Mouse (Mus musculus): ENCODE results near the gene Smtn.

The Smtn gene

DNA sequence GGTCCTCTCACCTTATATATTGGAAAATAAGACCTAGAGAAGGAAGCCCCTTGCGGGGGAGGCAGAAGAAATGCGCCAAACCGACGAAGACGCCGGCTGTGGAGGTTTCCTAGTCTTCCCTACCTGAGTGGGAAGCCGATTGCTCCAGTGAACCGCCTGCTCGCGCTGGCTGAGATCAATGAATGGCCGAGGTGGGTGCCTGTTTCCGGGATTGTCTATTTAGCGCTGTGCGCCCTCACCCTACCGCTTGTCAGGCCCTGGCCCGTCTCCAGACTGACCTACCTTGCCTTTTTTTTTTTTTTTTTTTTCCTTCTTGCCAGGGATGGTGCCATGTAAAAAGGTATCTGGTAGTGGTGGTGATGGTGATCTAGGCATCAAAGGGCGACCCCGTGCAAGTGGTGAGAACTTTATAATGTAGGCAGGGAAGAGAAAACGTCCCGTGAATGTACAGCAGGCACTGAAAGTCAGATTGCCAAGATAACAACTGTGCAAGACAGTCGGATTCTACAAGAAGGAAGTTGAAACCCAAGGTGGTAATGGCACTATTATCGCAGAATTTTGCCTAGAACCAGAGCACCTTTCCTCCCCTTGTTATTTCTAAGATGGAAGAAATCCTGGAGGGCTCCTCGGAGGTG, at the start of gene Smtn:
Smtn (minus strand) TSS at position 162 of the 635 bp plus-strand sequence.
- no peak for DNase-seq (ENCODE audit: low read depth)

DNA sequence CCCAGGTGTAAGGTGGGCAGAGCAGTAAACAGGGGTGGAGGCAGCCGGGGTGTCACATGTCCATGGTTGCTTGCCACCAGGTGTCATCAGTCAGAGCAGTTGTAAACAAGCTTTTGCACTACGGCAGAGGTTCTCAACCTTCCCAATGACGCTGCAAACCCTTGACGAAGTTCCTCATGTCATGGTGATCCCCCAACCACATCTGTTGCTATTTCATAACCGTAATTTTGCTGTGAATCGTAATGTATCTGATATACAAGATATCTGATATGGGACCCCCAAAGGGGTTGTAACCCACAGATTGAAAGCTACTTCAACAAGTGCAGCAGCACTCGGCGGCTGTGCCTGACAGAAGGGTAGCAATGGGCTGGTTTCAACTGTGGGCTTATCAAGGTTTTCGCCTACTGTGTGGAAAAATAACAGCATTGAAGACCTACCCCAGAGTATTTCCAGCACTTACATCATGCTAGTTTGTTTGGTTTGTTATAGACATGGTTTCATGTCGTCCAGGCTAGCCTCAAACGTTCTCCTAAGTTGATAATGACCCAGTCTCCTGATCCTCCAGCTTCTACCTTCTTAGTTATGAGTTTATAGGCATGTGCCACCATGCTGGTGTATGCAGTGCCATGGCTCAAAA, 47.7 kb upstream of the Smtn start:
- DNase-seq (ENCODE audit: low read depth): no peak

DNA sequence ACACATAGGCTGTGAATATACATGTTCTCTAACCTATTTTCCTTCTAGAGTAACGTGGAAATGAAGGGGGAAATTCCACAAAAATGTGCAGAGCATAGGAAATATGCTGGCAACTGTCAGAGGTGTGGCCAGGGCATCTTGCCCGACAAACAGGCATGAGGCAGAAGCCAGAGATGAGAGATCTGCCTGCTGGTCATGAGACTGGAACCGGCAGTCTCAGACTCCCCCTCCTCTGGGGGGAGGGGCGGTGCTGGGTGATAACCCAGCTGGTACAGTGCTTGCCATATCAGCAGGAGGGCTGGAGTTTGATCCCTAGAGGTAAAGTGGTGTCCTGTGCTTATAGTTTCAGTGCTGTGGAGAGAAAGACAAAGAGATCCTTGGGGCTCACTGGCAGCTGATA, 46.9 kb upstream of the Smtn start:
- no peak for DNase-seq (ENCODE audit: low read depth)

DNA sequence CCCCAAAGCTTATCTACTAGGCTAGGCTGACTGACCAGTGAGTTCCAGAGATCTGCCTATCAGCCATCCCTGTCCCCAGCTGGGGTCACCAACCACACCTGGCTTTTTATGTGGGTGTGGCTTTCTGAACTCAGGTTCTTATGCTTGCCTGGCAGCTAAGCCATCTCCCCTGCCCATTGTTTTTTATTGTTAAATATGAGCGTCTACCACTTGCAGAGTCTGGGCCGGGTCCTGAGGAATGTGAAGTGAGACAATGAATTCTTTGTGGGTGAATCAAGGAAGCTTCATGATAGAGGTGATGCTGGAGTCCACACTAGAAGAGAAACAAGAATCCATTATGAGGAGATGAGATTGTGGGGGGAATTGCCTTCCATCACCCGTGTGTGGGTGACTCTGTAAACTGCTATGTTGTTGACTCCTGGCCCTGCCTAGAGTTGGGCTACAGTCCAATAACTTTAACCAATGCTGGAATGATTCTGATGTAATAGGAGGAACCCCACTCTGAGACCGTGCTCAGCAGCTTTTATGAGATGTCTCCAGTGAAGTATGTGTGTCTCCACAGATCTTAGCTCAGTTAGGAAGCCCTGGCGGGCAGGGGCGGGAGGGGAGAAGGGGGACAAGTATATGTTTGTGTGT, 45.7 kb upstream of the Smtn start:
- no peak for DNase-seq (ENCODE audit: low read depth)

- DNase-seq (ENCODE audit: low read depth): no peak
These were observed 42.7 kb upstream of the Smtn start for GRCm38 (mm10) chr11:3583127-3583526.

- DNase-seq (ENCODE audit: low read depth): no peak
These were observed 41.5 kb upstream of the Smtn start for GRCm38 (mm10) chr11:3581908-3582307.

DNA sequence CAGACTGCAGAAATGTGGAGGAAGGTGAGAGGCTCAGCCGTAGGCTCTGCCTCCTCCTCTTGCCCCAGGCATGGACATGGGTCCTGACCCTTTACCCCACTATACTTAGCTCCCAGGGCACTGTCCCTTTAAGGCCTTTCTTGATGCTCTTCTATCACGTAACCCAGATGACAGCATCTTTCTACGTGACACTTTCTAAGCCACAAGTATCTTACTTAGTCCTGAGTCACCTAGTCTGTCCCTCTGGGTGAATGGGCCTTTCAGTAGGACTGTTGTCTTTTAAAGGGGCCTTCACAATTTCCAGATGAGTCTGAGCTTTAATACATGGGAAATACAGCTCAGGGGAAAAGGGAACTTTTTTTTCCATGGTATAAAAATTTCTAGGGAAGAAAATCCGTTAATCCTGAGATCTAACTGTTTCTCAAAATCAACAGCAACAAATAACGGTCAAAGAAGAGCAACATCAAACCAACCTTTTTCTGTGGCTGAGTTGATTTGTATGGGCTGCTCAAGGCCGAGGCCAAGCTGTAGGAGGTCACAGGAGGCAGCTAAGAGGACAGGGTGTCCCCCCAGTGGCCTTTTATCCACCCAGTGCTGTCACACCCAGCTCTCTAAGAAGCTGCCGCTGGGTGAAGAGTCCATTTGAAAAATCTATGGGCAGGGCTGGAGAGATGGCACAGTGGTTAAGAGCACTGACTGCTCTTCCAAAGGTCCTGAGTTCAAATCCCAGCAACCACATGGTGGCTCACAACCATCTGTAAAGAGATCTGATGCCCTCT, 40.1 kb upstream of the Smtn start:
- no peak for DNase-seq (ENCODE audit: low read depth)

DNA sequence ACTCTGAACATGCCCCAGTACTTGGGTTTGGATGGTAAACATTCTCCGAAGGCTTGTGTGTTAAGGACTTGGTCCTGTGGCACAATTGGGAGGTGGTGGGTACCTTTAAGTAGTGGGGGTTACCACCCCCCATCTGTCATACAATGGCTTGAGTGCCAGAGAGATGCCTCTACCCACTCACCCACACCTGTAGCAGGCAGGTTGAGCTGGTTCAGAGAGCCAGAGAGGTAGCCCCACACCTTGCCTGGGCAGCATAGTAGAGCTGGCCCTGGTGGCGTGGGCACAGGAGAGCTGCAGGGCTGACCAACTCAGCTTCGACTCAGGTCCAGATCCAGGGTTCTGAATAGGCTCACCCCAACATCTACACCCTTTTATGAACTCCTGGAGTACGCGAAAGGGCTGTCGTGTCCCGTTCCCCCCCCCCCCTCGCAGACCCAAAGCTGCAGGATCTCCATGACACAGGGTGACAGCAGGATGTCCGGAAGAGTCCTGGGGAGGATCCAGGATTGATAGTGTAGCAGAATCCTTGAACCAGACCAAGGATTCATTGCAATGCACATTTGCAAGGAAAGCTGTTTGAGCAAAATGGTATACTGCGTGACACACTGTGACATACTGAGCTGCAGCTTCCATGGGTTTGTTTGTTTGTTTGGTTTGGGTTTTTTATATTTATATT, 37.8 kb upstream of the Smtn start:
- no peak for DNase-seq (ENCODE audit: low read depth)

GRCm38 (mm10) chr11:3575238-3575637, 34.8 kb upstream of the Smtn start:
- DNase-seq (ENCODE audit: low read depth): no peak

- DNase-seq (ENCODE audit: low read depth): no peak
These were observed 32.7 kb upstream of the Smtn start for GRCm38 (mm10) chr11:3573092-3573491.

DNA sequence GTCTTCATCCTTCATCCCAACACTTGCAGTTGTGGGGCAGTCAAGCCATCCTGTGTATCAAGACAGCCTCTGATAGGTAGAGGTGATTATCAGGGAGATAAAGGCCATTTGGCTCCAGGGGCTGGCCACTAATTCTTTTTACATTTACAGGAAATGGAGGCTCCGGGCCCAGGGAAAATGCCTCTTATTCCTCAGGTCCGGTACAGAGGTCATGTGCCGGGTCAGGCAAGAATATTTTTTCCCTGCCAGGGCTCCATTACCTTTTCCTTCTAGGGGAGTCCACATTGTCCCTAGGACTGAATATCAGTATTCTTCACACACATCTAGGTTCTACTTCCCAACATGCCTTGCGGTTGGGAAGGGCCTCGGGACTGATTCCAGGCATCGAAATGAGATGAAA, 31.8 kb upstream of the Smtn start:
- DNase-seq (ENCODE audit: low read depth): no peak

- DNase-seq (ENCODE audit: low read depth): no peak
These were observed 29.9 kb upstream of the Smtn start for GRCm38 (mm10) chr11:3570321-3570720.

- no peak for DNase-seq (ENCODE audit: low read depth)
These were observed 27.5 kb upstream of the Smtn start for GRCm38 (mm10) chr11:3567896-3568295.

GRCm38 (mm10) chr11:3566018-3566417, 25.6 kb upstream of the Smtn start:
- DNase-seq (ENCODE audit: low read depth): no peak

- DNase-seq (ENCODE audit: low read depth): no peak
These were observed 24.0 kb upstream of the Smtn start for GRCm38 (mm10) chr11:3564451-3564850.

DNA sequence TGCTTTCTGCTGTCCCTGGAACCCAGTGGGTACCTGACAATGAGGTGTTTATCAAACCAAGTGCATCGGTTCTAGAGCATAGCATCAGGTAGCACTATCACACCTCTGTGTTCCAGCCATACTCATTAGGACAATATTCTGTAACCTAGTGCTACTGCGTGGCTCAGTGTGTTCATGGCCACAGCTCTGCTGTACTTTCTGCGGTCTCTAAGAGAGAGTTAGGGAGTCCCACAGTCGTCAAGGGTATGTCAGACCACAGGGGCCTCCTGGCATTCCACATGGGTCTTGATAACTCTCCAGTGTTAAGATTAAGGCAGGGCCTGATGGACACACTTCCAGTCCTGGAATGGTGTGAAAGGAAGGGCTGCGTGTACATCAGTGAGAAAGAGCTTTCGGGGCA, 23.4 kb upstream of the Smtn start:
- DNase-seq (ENCODE audit: low read depth): no peak

- DNase-seq (ENCODE audit: low read depth): no peak
These were observed 19.8 kb upstream of the Smtn start for GRCm38 (mm10) chr11:3560202-3560601.

- no peak for DNase-seq (ENCODE audit: low read depth)
These were observed 17.4 kb upstream of the Smtn start for GRCm38 (mm10) chr11:3557852-3558251.

GRCm38 (mm10) chr11:3554976-3555375, 14.6 kb upstream of the Smtn start:
- DNase-seq (ENCODE audit: low read depth): no peak

DNA sequence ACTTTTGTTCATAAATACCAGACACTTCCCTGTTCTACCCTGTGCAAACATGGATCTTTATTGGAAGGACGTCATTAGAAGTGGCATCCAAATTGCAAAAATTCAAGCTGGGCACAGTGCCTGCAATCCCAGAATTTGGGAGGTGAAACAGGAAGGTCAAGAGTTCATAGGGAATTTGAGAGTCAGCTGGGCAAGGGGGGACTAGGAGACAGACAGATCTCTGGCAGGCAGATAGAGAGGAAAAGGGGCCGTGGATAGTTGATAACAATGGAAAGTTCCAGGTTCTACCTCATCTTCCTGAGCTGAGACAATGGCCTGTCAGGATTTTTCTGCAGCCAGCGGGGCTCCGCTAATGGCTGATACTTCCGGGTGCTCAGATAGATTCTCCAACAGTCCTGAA, 9.4 kb upstream of the Smtn start:
- DNase-seq (ENCODE audit: low read depth): no peak

- no peak for DNase-seq (ENCODE audit: low read depth)
These were observed 8.3 kb upstream of the Smtn start for GRCm38 (mm10) chr11:3548564-3549295.

GRCm38 (mm10) chr11:3547969-3548368, 7.6 kb upstream of the Smtn start:
- DNase-seq (ENCODE audit: low read depth): no peak

Data from fibroblast of lung, adult 2 months (primary cell).